Mouse (Mus musculus) spleen, adult 2 months (tissue): ENCODE results near the gene Pigw.

Experiments
- CTCF ChIP-seq: fragments of 200-500 bp; IDR thresholded peaks from 2 replicates; pipeline ENCODE4 v1.5.1; 2011; ENCODE audit warnings: mild to moderate bottlenecking, inconsistent platforms; ENCODE audit not compliant: insufficient read depth, insufficient read length, insufficient replicate concordance; ENCODE audit errors: extremely low read depth
- POLR2A ChIP-seq: fragments of 200-500 bp; IDR thresholded peaks from 2 replicates; pipeline ENCODE4 v1.6.1; 2011; ENCODE audit warnings: low read depth, low read length, inconsistent platforms

DNA sequence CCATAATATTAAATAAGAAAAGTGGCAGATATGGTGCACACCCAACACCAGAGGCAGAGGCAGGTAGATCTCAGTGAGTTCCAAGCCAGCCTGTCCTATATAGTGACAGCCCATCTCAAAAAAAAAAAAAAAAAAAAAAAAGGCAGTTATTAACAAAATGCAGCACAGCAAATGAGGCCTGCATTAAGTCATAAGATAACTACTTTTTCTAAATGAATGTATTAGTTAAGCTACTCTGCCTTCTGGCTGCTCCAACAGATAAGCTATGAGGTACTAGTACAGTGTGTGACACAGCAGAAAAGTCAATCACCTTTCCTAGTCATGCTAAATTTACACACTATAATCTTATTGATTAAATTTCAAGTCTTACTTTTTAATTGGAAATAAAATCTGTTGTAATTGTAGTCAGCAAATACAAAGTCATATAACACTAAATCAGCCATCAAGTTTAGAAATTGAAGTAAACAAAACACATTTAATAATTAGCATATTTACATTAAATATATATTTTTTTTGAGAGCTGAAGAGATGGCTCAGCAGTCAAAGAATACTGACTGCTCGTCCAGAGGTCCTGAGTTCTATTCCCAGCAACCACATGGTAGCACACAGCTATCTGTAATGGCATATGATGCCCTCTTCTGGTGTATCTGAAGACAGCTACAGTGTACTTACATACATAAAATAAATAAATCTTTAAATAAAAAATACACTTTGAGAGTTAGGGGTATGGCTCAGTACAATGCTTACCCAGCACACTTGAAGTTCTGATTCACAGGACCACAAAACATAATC, 6.8 kb downstream of the Pigw start:
- TF ChIP-seq CTCF (no peak), POLR2A (no peak)
